12 mouse cellular contexts compared by ENCODE assay signal in genomic region chr13:34050479-34050878, GRCm38 (mm10). TPM values are rescaled to one million over a fixed set of nuclear protein-coding genes. Genes with fewer than 3 reads are reported as not detected.
DNase-seq lines count a peak whose midpoint lies in the region; ATAC-seq and TF ChIP-seq lines count a peak whose summit lies in the region.
"Had no signal": no experiment of that assay in that cellular context is flagged by ENCODE, and none has a peak within 500 bp of the region (broad histone marks: within the 10 kb centered on the region; RNA-seq: fewer than 3 reads in every experiment).

No protein-coding gene starts in this region.

- intact Hi-C loops in gastrocnemius, adult 2 months (cut with DNase I) = no loop called here
- intact Hi-C loops in gastrocnemius, postnatal 36 days (cut with DNase I) = no loop called here

- peak overlapping the region; percentile 21; the same call in 1 of the 2 replicates for H3K4me3 ChIP-seq in gastrocnemius, adult 2 months

- peak; percentile 34 for ATAC-seq in common myeloid progenitor, adult 5-6 weeks (replicated peaks; ENCODE audit: low read depth, poor library complexity, severe bottlenecking)
- peak; percentile 55 for ATAC-seq in monocyte, adult 5-6 weeks (replicated peaks; ENCODE audit: insufficient number of reproducible peaks, low FRiP score, low TSS enrichment, poor library complexity, severe bottlenecking)
- ATAC-seq: forebrain, postnatal 0 days; hindbrain, embryonic 16.5 days had no signal

- TF ChIP-seq CTCF in gastrocnemius, adult 2 months (IDR thresholded peaks at IDR 0.05) = no peak

- peak; percentile 40 for DNase-seq in gastrocnemius, adult 2 months
- no peak for DNase-seq in gastrocnemius, postnatal 36 days
- peak; percentile 37 for DNase-seq in adrenal gland, postnatal 14 days
- no peak for DNase-seq in cerebellum, postnatal 25 days
- DNase-seq in kidney, postnatal 14 days = no peak
- DNase-seq: cerebellum, postnatal 14 days; forebrain, postnatal 0 days; kidney, adult 9 months; thymus, postnatal 4 days had no signal

- no peak overlapping the region for H3K27ac ChIP-seq in gastrocnemius, adult 2 months

RNA-seq across cellular contexts. Expression of gene Bphl, which starts 13.1 kb away (rescaled TPM):
- total RNA-seq in gastrocnemius, adult 2 months (2021) = 10 to 100 TPM; 22.4 to 25.5 TPM
- 10 to 100 TPM; 21.4 to 25.3 TPM for total RNA-seq in gastrocnemius, postnatal 36 days (2021)
- 57.7 and 79.8 TPM in 2 replicates for total RNA-seq in adrenal gland, postnatal 14 days (2021)
- total RNA-seq in common myeloid progenitor, adult 5-6 weeks (2017) = 25.9 and 51.3 TPM in 2 replicates
- total RNA-seq in monocyte, adult 5-6 weeks (2017) = 3.4 to 10.3 TPM (median 10.2 TPM) in 3 replicates

RNA-seq across cellular contexts. Expression of gene Tubb2a, which starts 27.3 kb away (rescaled TPM):
- 10 to 100 TPM in 1 of 2 experiments, 1 to 10 TPM in 1; 6.7 to 23.3 TPM for total RNA-seq in gastrocnemius, adult 2 months (2021)
- total RNA-seq in gastrocnemius, postnatal 36 days (2021) = 10 to 100 TPM; 11.4 to 11.5 TPM
- total RNA-seq in adrenal gland, postnatal 14 days (2021) = 46.1 and 59.9 TPM in 2 replicates
- 8.1 and 15.1 TPM in 2 replicates for total RNA-seq in common myeloid progenitor, adult 5-6 weeks (2017)
- total RNA-seq in monocyte, adult 5-6 weeks (2017) = 29.8 to 47.6 TPM (median 39.0 TPM) in 3 replicates

RNA-seq across cellular contexts. Expression of gene Serpinb6a, which starts 47.9 kb away (rescaled TPM):
- 100 to 1,000 TPM in 1 of 2 experiments, 10 to 100 TPM in 1; 93.9 to 299 TPM for total RNA-seq in gastrocnemius, adult 2 months (2021)
- total RNA-seq in gastrocnemius, postnatal 36 days (2021) = 100 to 1,000 TPM; 104 to 198 TPM
- total RNA-seq in adrenal gland, postnatal 14 days (2021) = 214 and 236 TPM in 2 replicates
- total RNA-seq in common myeloid progenitor, adult 5-6 weeks (2017) = 15.1 and 16.4 TPM in 2 replicates
- 73.1 to 121 TPM (median 104 TPM) in 3 replicates for total RNA-seq in monocyte, adult 5-6 weeks (2017)

RNA-seq across cellular contexts. Expression of gene Ripk1, which starts 48.3 kb away (rescaled TPM):
- 1 to 10 TPM; 3.6 to 4.1 TPM for total RNA-seq in gastrocnemius, adult 2 months (2021)
- 1 to 10 TPM; 3.7 to 4.1 TPM for total RNA-seq in gastrocnemius, postnatal 36 days (2021)
- total RNA-seq in adrenal gland, postnatal 14 days (2021) = 29.5 and 31.4 TPM in 2 replicates
- total RNA-seq in common myeloid progenitor, adult 5-6 weeks (2017) = 43.0 and 47.0 TPM in 2 replicates
- 90.4 to 122 TPM (median 115 TPM) in 3 replicates for total RNA-seq in monocyte, adult 5-6 weeks (2017)

Comparison
In these comparisons a context has a peak if more than half of its experiments do, and no peak if none do; other contexts are left out.
1. DNase-seq: peak in gastrocnemius, adult 2 months (single experiment) and adrenal gland, postnatal 14 days (single experiment); none in gastrocnemius, postnatal 36 days (0 of 2), cerebellum, postnatal 25 days (0 of 2) and kidney, postnatal 14 days (single experiment).